Mouse (Mus musculus): ENCODE measurements around the gene Tmem28. TPM values are rescaled to one million over a fixed set of nuclear protein-coding genes. Genes with fewer than 3 reads are reported as not detected.

The Tmem28 gene
- total and polyA plus RNA-seq, 3 experiments, result not detected

- Histone ChIP-seq H3K79me2 (replicated peaks; ENCODE audit: control insufficient read depth, extremely low read depth, insufficient read depth, poor library complexity, severe bottlenecking) (no peaks in the 10 kb centered on the region), H3K9ac (ENCODE audit: insufficient read depth, low read depth) (no peak overlapping the region), H3K36me3 (replicated peaks in 1 of 2; ENCODE audit: control insufficient read depth in 1 of 2, insufficient read depth in 1 of 2, low read length in 1 of 2) (no peaks in the 10 kb centered on the region), H3K27ac (ENCODE audit: insufficient read depth, low read depth) (no peak overlapping the region), H3K4me2 (ENCODE audit: insufficient read depth, low read depth, poor library complexity, severe bottlenecking) (no peak overlapping the region), H3K4me3 (replicated peaks in 1 of 3; ENCODE audit: low read depth in 2 of 3, low read length in 2 of 3, poor library complexity in 1 of 3) (no peak overlapping the region), H3K27me3 (replicated peaks) (no peaks in the 10 kb centered on the region), H3K4me1 (ENCODE audit: control insufficient read depth in 1 of 2, insufficient read depth in 2 of 2) (no peaks in the 10 kb centered on the region), H3K9me3 (replicated peaks; ENCODE audit: low read length) (no peaks in the 10 kb centered on the region)
- DNase-seq (ENCODE audit: extremely low read depth), result no peak
- in situ Hi-C loops (cut with MboI; ENCODE audit: low pct_ligation_motif_present, low pct_unique_long_range_greater_than_20kb, low sequenced_read_pairs) (no loop called here), dilution Hi-C loops (cut with MboI; ENCODE audit: extremely low pct_ligation_motif_present, extremely low pct_unique_long_range_greater_than_20kb, low sequenced_read_pairs) (no loop called here)
- TF ChIP-seq JUND (conservative IDR thresholded peaks at IDR 0.05; ENCODE audit: low read depth, low read length) (no peak), NRF1 (IDR thresholded peaks at IDR 0.05; ENCODE audit: low read depth, low read length) (no peak), MXI1 (IDR thresholded peaks at IDR 0.05; ENCODE audit: low read depth, low read length) (no peak), BHLHE40 (IDR thresholded peaks at IDR 0.05; ENCODE audit: low read depth, low read length) (no peak), CHD1 (IDR thresholded peaks at IDR 0.05; ENCODE audit: low read depth, low read length) (no peak), MAZ (IDR thresholded peaks at IDR 0.05; ENCODE audit: low read depth, low read length) (no peak), GABPA (IDR thresholded peaks at IDR 0.05; ENCODE audit: insufficient replicate concordance, low read depth, low read length) (no peak), UBTF (IDR thresholded peaks at IDR 0.05; ENCODE audit: low read depth, low read length) (no peak), ZMIZ1 (IDR thresholded peaks at IDR 0.05; ENCODE audit: low read depth, low read length) (no peak), CHD2 (IDR thresholded peaks at IDR 0.05; ENCODE audit: low read length) (no peak), RAD21 (IDR thresholded peaks at IDR 0.05; ENCODE audit: low read depth, low read length) (no peak), HCFC1 (IDR thresholded peaks at IDR 0.05; ENCODE audit: low read depth, low read length) (no peak), ZC3H11A (IDR thresholded peaks at IDR 0.05; ENCODE audit: low read depth, low read length) (no peak), USF2 (conservative IDR thresholded peaks at IDR 0.05; ENCODE audit: low read depth, low read length) (no peak), SMC3 (IDR thresholded peaks at IDR 0.05; ENCODE audit: low read depth, low read length) (no peak), CTCF (conservative IDR thresholded peaks at IDR 0.05 in 1 of 2, IDR thresholded peaks at IDR 0.05 in 1 of 2; ENCODE audit: low read depth in 2 of 2, low read length in 2 of 2) (no peak), ELF1 (IDR thresholded peaks at IDR 0.05; ENCODE audit: low read depth, low read length) (no peak)
These were observed 53.1 kb downstream of the Tmem28 start for GRCm38 (mm10) chrX:99873920-99874296.

GRCm38 (mm10) chrX:99876781-99877180 is 56.0 kb downstream of the Tmem28 start:
- Histone ChIP-seq H3K79me2 (replicated peaks; ENCODE audit: control insufficient read depth, extremely low read depth, insufficient read depth, poor library complexity, severe bottlenecking) (no peaks in the 10 kb centered on the region), H3K4me1 (ENCODE audit: control insufficient read depth in 1 of 2, insufficient read depth in 2 of 2) (no peaks in the 10 kb centered on the region), H3K9ac (ENCODE audit: insufficient read depth, low read depth) (no peak overlapping the region), H3K4me2 (ENCODE audit: insufficient read depth, low read depth, poor library complexity, severe bottlenecking) (no peak overlapping the region), H3K9me3 (replicated peaks; ENCODE audit: low read length) (no peaks in the 10 kb centered on the region), H3K27me3 (replicated peaks) (no peaks in the 10 kb centered on the region), H3K4me3 (replicated peaks in 1 of 3; ENCODE audit: low read depth in 2 of 3, low read length in 2 of 3, poor library complexity in 1 of 3) (no peak overlapping the region), H3K36me3 (replicated peaks in 1 of 2; ENCODE audit: control insufficient read depth in 1 of 2, insufficient read depth in 1 of 2, low read length in 1 of 2) (no peaks in the 10 kb centered on the region), H3K27ac (ENCODE audit: insufficient read depth, low read depth) (no peak overlapping the region)
- DNase-seq (ENCODE audit: extremely low read depth), result no peak
- in situ Hi-C loops (cut with MboI; ENCODE audit: low pct_ligation_motif_present, low pct_unique_long_range_greater_than_20kb, low sequenced_read_pairs), result no loop called here
- TF ChIP-seq MYC (IDR thresholded peaks at IDR 0.05; ENCODE audit: low read depth, low read length) (no peak), EP300 (IDR thresholded peaks at IDR 0.05; ENCODE audit: low read length) (no peak), NRF1 (IDR thresholded peaks at IDR 0.05; ENCODE audit: low read depth, low read length) (no peak), GABPA (IDR thresholded peaks at IDR 0.05; ENCODE audit: insufficient replicate concordance, low read depth, low read length) (no peak), PAX5 (IDR thresholded peaks at IDR 0.05; ENCODE audit: low read length) (no peak), POLR2AphosphoS2 (IDR thresholded peaks at IDR 0.05; ENCODE audit: low read depth, low read length) (no peak), ZNF384 (IDR thresholded peaks at IDR 0.05; ENCODE audit: low read depth, low read length) (no peak), MAX (IDR thresholded peaks at IDR 0.05; ENCODE audit: low read length) (no peak), NELFE (IDR thresholded peaks at IDR 0.05; ENCODE audit: low read depth, low read length) (no peak), USF1 (IDR thresholded peaks at IDR 0.05; ENCODE audit: low read depth, low read length) (no peak), CHD1 (IDR thresholded peaks at IDR 0.05; ENCODE audit: low read depth, low read length) (no peak), MXI1 (IDR thresholded peaks at IDR 0.05; ENCODE audit: low read depth, low read length) (no peak), HCFC1 (IDR thresholded peaks at IDR 0.05; ENCODE audit: low read depth, low read length) (no peak), TCF12 (IDR thresholded peaks at IDR 0.05; ENCODE audit: low read depth, low read length) (no peak), SIN3A (IDR thresholded peaks at IDR 0.05; ENCODE audit: low read length) (no peak), MEF2A (IDR thresholded peaks at IDR 0.05; ENCODE audit: borderline replicate concordance, low read depth, low read length) (no peak), CHD2 (IDR thresholded peaks at IDR 0.05; ENCODE audit: low read length) (no peak)
- dilution Hi-C loops (cut with MboI; ENCODE audit: extremely low pct_ligation_motif_present, extremely low pct_unique_long_range_greater_than_20kb, low sequenced_read_pairs), result no loop called here
